Mouse (Mus musculus): ENCODE data around the gene H2al1e.
"Not testable (repeated sequence)": the region's sequence is repeated elsewhere in the genome, so short reads cannot be mapped to it uniquely, and the experiment has no call there.

H2al1e gene

GRCm38 (mm10) chrX:11311634-11312033, at the start of gene H2al1e:
TSS of gene H2al1e (plus strand) at chrX:11311934.
- not testable (repeated sequence) for DNase-seq (ENCODE audit: low read depth, low spot score)

- DNase-seq (ENCODE audit: low read depth, low spot score) = peak; percentile 13
Observed at GRCm38 (mm10) chrX:11264918-11265317, 46.8 kb upstream of the H2al1e start.

GRCm38 (mm10) chrX:11267791-11268190, 43.9 kb upstream of the H2al1e start:
- no peak for DNase-seq (ENCODE audit: low read depth, low spot score)

GRCm38 (mm10) chrX:11269074-11269473, 42.7 kb upstream of the H2al1e start:
- DNase-seq (ENCODE audit: low read depth, low spot score) = no peak

- no peak for DNase-seq (ENCODE audit: low read depth, low spot score)
Observed at GRCm38 (mm10) chrX:11273190-11273589, 38.5 kb upstream of the H2al1e start.

GRCm38 (mm10) chrX:11277083-11277482, 34.7 kb upstream of the H2al1e start:
- no peak for DNase-seq (ENCODE audit: low read depth, low spot score)

GRCm38 (mm10) chrX:11280741-11281140, 31.0 kb upstream of the H2al1e start:
- no peak for DNase-seq (ENCODE audit: low read depth, low spot score)

- DNase-seq (ENCODE audit: low read depth, low spot score) = no peak
Observed at GRCm38 (mm10) chrX:11288306-11288882, 23.3 kb upstream of the H2al1e start.

GRCm38 (mm10) chrX:11289244-11289643, 22.5 kb upstream of the H2al1e start:
- DNase-seq (ENCODE audit: low read depth, low spot score) = no peak

GRCm38 (mm10) chrX:11298957-11299356, 12.8 kb upstream of the H2al1e start, which contains the start of gene H2al1a:
TSS of gene H2al1a (plus strand) at chrX:11299257.
- DNase-seq (ENCODE audit: low read depth, low spot score) = not testable (repeated sequence)

GRCm38 (mm10) chrX:11302132-11302531, 9.6 kb upstream of the H2al1e start, which contains the start of gene H2al1b:
TSS of gene H2al1b (plus strand) at chrX:11302432.
- DNase-seq (ENCODE audit: low read depth, low spot score) = not testable (repeated sequence)

GRCm38 (mm10) chrX:11305355-11305754, 6.4 kb upstream of the H2al1e start, which contains the start of gene H2al1c:
TSS of gene H2al1c (plus strand) at chrX:11305655.
- not testable (repeated sequence) for DNase-seq (ENCODE audit: low read depth, low spot score)

GRCm38 (mm10) chrX:11308524-11308923, 3.2 kb upstream of the H2al1e start, which contains the start of gene H2al1d:
TSS of gene H2al1d (plus strand) at chrX:11308824.
- DNase-seq (ENCODE audit: low read depth, low spot score) = not testable (repeated sequence)

- not testable (repeated sequence) for DNase-seq (ENCODE audit: low read depth, low spot score)
Observed at GRCm38 (mm10) chrX:11314858-11315257, 3.1 kb downstream of the H2al1e start, which contains the start of gene H2al1f. TSS of gene H2al1f (plus strand) at chrX:11315158.

- not testable (repeated sequence) for DNase-seq (ENCODE audit: low read depth, low spot score)
Observed at GRCm38 (mm10) chrX:11317956-11318355, 6.2 kb downstream of the H2al1e start, which contains the start of gene H2al1g. TSS of gene H2al1g (plus strand) at chrX:11318256.

- DNase-seq (ENCODE audit: low read depth, low spot score) = not testable (repeated sequence)
Observed at GRCm38 (mm10) chrX:11321192-11321591, 9.5 kb downstream of the H2al1e start, which contains the start of gene H2al1h. TSS of gene H2al1h (plus strand) at chrX:11321492.

- DNase-seq (ENCODE audit: low read depth, low spot score) = not testable (repeated sequence)
Observed at GRCm38 (mm10) chrX:11324359-11324758, 12.6 kb downstream of the H2al1e start, which contains the start of gene H2al1i. TSS of gene H2al1i (plus strand) at chrX:11324659.

- not testable (repeated sequence) for DNase-seq (ENCODE audit: low read depth, low spot score)
Observed at GRCm38 (mm10) chrX:11327522-11327921, 15.8 kb downstream of the H2al1e start, which contains the start of gene H2al1j. TSS of gene H2al1j (plus strand) at chrX:11327822.

GRCm38 (mm10) chrX:11345762-11346161, 34.0 kb downstream of the H2al1e start:
- DNase-seq (ENCODE audit: low read depth, low spot score) = peak; percentile 4

GRCm38 (mm10) chrX:11346756-11347155, 35.0 kb downstream of the H2al1e start:
- DNase-seq (ENCODE audit: low read depth, low spot score) = no peak

- no peak for DNase-seq (ENCODE audit: low read depth, low spot score)
Observed at GRCm38 (mm10) chrX:11360823-11361222, 49.1 kb downstream of the H2al1e start.

GRCm38 (mm10) chrX:11361261-11361660, 49.5 kb downstream of the H2al1e start:
- DNase-seq (ENCODE audit: low read depth, low spot score) = no peak

Measured in mesoderm, embryonic 11.5 days (tissue).